Mouse (Mus musculus): ENCODE measurements around the gene Mad2l2. TPM values are rescaled to one million over a fixed set of nuclear protein-coding genes. Genes with fewer than 3 reads are reported as not detected.

The Mad2l2 gene
- total RNA-seq, 2 experiments from 2014 or later, result 10.2 to 11.0 TPM

GRCm38 (mm10) chr4:148143721-148144120, 13.5 kb downstream of the Mad2l2 start:
- DNase-seq, result no peak

- DNase-seq, result no peak
Observed at GRCm38 (mm10) chr4:148147714-148148113, 17.5 kb downstream of the Mad2l2 start.

GRCm38 (mm10) chr4:148149540-148149939, 19.4 kb downstream of the Mad2l2 start:
- no peak for DNase-seq

- DNase-seq, result no peak
Observed at GRCm38 (mm10) chr4:148150242-148150641, 20.1 kb downstream of the Mad2l2 start.

- no peak for DNase-seq
Observed at GRCm38 (mm10) chr4:148150953-148151266, 20.7 kb downstream of the Mad2l2 start.

GRCm38 (mm10) chr4:148151267-148152168, 21.3 kb downstream of the Mad2l2 start, which contains the start of gene Fbxo6:
Fbxo6 (minus strand) TSS chr4:148152140.
- peak; percentile 91 for DNase-seq

- DNase-seq, result no peak
Observed at GRCm38 (mm10) chr4:148152547-148152946, 22.4 kb downstream of the Mad2l2 start.

- no peak for DNase-seq
Observed at GRCm38 (mm10) chr4:148154006-148154405, 23.8 kb downstream of the Mad2l2 start.

GRCm38 (mm10) chr4:148154982-148155381, 24.8 kb downstream of the Mad2l2 start:
- no peak for DNase-seq

GRCm38 (mm10) chr4:148158436-148159348, 28.5 kb downstream of the Mad2l2 start:
- DNase-seq, result no peak

- peak; percentile 87 for DNase-seq
Observed at GRCm38 (mm10) chr4:148159544-148160435, 29.6 kb downstream of the Mad2l2 start.

- DNase-seq, result no peak
Observed at GRCm38 (mm10) chr4:148160436-148161390, 30.5 kb downstream of the Mad2l2 start, which contains the start of the genes Fbxo44 and Fbxo2. Fbxo44 (minus strand) TSS chr4:148160482. Fbxo2 (plus strand) TSS chr4:148160621.

- DNase-seq, result peak; percentile 75
Observed at GRCm38 (mm10) chr4:148164002-148164439, 33.8 kb downstream of the Mad2l2 start.

GRCm38 (mm10) chr4:148164461-148164860, 34.3 kb downstream of the Mad2l2 start:
- DNase-seq, result no peak

- DNase-seq, result no peak
Observed at GRCm38 (mm10) chr4:148165551-148165950, 35.4 kb downstream of the Mad2l2 start.

- DNase-seq, result no peak
Observed at GRCm38 (mm10) chr4:148166431-148166830, 36.2 kb downstream of the Mad2l2 start.

- no peak for DNase-seq
Observed at GRCm38 (mm10) chr4:148166986-148167385, 36.8 kb downstream of the Mad2l2 start.

GRCm38 (mm10) chr4:148168287-148168686, 38.1 kb downstream of the Mad2l2 start:
- DNase-seq, result no peak

GRCm38 (mm10) chr4:148169586-148169985, 39.4 kb downstream of the Mad2l2 start:
- DNase-seq, result no peak

- DNase-seq, result no peak
Observed at GRCm38 (mm10) chr4:148170842-148171241, 40.7 kb downstream of the Mad2l2 start.
